Mouse (Mus musculus) forebrain, embryonic 11.5 days (tissue): Measurements from ENCODE around the gene Shc1. TPM values are rescaled to one million over a fixed set of nuclear protein-coding genes. Genes with fewer than 3 reads are reported as not detected.
A peak's percentile ranks its signal among the peaks of the same experiment; 100 is the strongest.

ENCODE experiments used
- ATAC-seq: fragments of 200-750 bp; cut with Nextera tagmentation; replicated peaks from 2 replicates; pipeline ENCODE4 v1.8.0; 2017; ENCODE audit warnings: moderate TSS enrichment; ENCODE audit not compliant: low FRiP score
- DNase-seq: peaks from one replicate; pipeline ENCODE4 v3.0.0-alpha.2; 2017; ENCODE audit warnings: low spot score
- H3K27ac ChIP-seq: fragments of 300-500 bp; sonication (generic); 2 replicates; pipeline ENCODE4 v1.5.1; 2014; ENCODE audit warnings: low read depth, low read length
- H3K27me3 ChIP-seq: fragments of 300-500 bp; sonication (generic); 2 replicates; pipeline ENCODE4 v1.6.1; 2014; ENCODE audit warnings: mild to moderate bottlenecking, low read length, mixed read lengths; ENCODE audit not compliant: control insufficient read depth, insufficient read depth
- H3K36me3 ChIP-seq: fragments of 300-500 bp; sonication (generic); 2 replicates; pipeline ENCODE4 v1.6.1; 2014; ENCODE audit warnings: mild to moderate bottlenecking, low read length, moderate library complexity, mixed read lengths; ENCODE audit not compliant: control insufficient read depth, insufficient read depth
- H3K4me1 ChIP-seq: fragments of 300-500 bp; sonication (generic); replicated peaks from 2 replicates; pipeline ENCODE4 v1.6.1; 2014; ENCODE audit warnings: low read length, mixed read lengths; ENCODE audit not compliant: control insufficient read depth, insufficient read depth
- H3K4me2 ChIP-seq: fragments of 300-500 bp; sonication (generic); 2 replicates; pipeline ENCODE4 v1.6.1; 2014; ENCODE audit warnings: low read depth, mild to moderate bottlenecking, low read length, moderate library complexity, mixed read lengths; ENCODE audit not compliant: severe bottlenecking
- H3K4me3 ChIP-seq: fragments of 300-500 bp; sonication (generic); 2 replicates; pipeline ENCODE4 v1.5.1; 2014; ENCODE audit warnings: low read depth, low read length
- H3K9ac ChIP-seq: fragments of 300-500 bp; sonication (generic); 2 replicates; pipeline ENCODE4 v1.6.1; 2014; ENCODE audit warnings: low read length
- H3K9me3 ChIP-seq: fragments of 300-500 bp; sonication (generic); 2 replicates; pipeline ENCODE4 v1.6.1; 2016; ENCODE audit warnings: low read length, mixed read lengths; ENCODE audit not compliant: control insufficient read depth
- WGBS: fragments of 180-500 bp; shearing (Covaris S2); extraction: QIAGEN DNeasy Blood & Tissue Kit; methylation state at CpG from one replicate; pipeline ENCODE4 v1.1.7; 2014; 5-methylcytosine and 5-hydroxymethylcytosine counted together
- polyA plus RNA-seq: library from polyadenylated mRNA; unstranded; fragments of >200 nt; fragmentation: Nextera tagmentation; extraction: Ambion mirVana; gene quantifications from 2 replicates; pipeline ENCODE4 v1.2.1, GENCODE M21; 2014

The Shc1 gene
- polyA plus RNA-seq, 1 experiment from 2014 or later: 31.6 TPM

- Histone ChIP-seq H3K9me3 (no peaks in the 10 kb centered on the region), H3K4me2 (no peak overlapping the region), H3K27me3 (peaks cover 2% of the 10 kb centered on the region), H3K4me3 (no peak overlapping the region), H3K9ac (no peak overlapping the region), H3K4me1 (peaks cover 25% of the 10 kb centered on the region; the same call in 1 of the 2 replicates), H3K36me3 (no peaks in the 10 kb centered on the region), H3K27ac (no peak overlapping the region)
- 79% methylated on average over 11 of the region's 11 CpGs for WGBS
- DNase-seq: no peak
- ATAC-seq: no peak
These were observed 29.9 kb upstream of the Shc1 start for GRCm38 (mm10) chr3:89388134-89388881.

GRCm38 (mm10) chr3:89388901-89389740 is 29.1 kb upstream of the Shc1 start:
- Histone ChIP-seq H3K36me3 (no peaks in the 10 kb centered on the region), H3K4me1 (peaks cover 27% of the 10 kb centered on the region; the same call in 1 of the 2 replicates), H3K27me3 (peaks cover 2% of the 10 kb centered on the region), H3K4me3 (no peak overlapping the region), H3K4me2 (no peak overlapping the region), H3K27ac (no peak overlapping the region), H3K9me3 (no peaks in the 10 kb centered on the region), H3K9ac (no peak overlapping the region)
- WGBS: 68% methylated on average over 6 of the region's 6 CpGs
- no peak for ATAC-seq
- DNase-seq: no peak

GRCm38 (mm10) chr3:89390111-89390515 is 28.1 kb upstream of the Shc1 start:
- H3K9ac ChIP-seq: no peak overlapping the region
- H3K9me3 ChIP-seq: no peaks in the 10 kb centered on the region
- no peak overlapping the region for H3K4me2 ChIP-seq
- WGBS: 60% methylated on average over 4 of the region's 5 CpGs
- ATAC-seq (no peak), DNase-seq (no peak)
- peaks cover 25% of the 10 kb centered on the region; the same call in 1 of the 2 replicates for H3K4me1 ChIP-seq
- no peak overlapping the region for H3K27ac ChIP-seq
- no peaks in the 10 kb centered on the region for H3K36me3 ChIP-seq
- H3K4me3 ChIP-seq: no peak overlapping the region
- peaks cover 2% of the 10 kb centered on the region for H3K27me3 ChIP-seq

- Histone ChIP-seq H3K27ac (no peak overlapping the region), H3K27me3 (peaks cover 2% of the 10 kb centered on the region), H3K36me3 (no peaks in the 10 kb centered on the region), H3K9me3 (no peaks in the 10 kb centered on the region), H3K9ac (peak overlapping the region; percentile 65), H3K4me3 (peak overlapping the region; percentile 48), H3K4me2 (peak overlapping the region; percentile 99), H3K4me1 (peaks cover 33% of the 10 kb centered on the region)
- no peak for ATAC-seq
- 17% methylated on average over 19 of the region's 19 CpGs for WGBS
- DNase-seq: no peak
These were observed 27.3 kb upstream of the Shc1 start for GRCm38 (mm10) chr3:89390699-89391662.

DNA sequence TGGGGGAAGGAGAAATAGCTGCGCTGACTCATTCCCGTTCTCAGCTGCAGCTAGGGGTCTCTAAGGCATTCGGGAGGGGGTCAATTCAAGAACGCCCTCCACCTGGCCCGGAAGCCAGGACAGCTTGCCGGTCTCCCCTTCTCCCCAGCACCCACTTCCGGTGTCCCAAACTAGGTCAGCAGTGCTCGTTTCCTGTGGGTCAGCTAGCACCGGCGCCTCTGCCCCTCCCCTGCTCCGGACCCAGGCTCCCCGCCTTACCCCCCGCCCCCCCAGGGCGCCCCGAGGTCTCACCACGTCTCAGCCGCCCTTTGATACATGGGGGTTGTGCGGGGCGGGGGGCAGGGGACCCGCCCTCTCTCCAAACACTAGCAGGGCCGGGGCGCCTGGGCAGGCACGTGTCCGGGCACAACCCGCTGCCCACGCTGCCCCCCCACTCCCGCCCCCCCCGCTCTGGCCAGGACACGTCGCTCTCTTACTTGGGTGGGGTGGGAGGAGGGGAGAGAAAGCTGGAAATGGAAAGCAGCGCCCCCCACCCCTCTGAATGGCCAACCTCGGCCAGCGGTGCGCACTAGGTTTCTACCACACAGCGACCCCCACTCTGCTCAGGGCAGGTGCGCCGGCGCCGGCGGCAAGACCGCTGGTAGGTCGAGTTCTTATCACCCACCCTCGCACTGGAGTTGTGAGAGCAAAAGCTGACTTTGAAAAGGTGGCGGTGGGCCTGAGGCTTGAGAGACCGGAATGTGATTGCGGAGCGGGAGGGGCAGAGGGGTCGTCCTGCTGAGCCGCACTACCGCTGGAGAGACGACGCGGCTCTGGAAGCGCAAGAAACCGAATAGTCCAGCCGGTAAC is 26.4 kb upstream of the Shc1 start:
- peaks cover 2% of the 10 kb centered on the region for H3K27me3 ChIP-seq

DNA sequence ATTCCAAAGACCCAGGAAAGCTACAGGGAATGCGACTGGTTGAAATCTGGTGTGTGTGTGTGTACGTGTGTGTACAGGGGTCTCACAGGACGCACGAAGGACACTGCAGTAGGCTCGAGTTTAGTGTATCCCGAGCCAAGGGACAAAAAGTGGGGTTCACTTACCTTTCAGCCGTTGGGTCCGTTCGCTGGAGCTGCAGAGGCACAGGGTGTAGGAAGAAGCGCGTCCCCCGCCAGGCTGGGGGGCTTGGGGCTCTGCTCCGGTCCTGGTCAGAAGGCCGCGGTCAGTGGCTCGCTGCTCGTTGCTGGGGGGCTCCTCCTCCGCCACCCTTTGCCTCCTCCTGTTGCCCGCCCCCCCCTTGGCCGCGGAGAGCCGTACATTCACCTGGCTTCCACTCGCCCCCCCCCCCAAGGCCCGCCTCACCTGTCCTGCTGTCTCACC is 25.4 kb upstream of the Shc1 start:
- Histone ChIP-seq H3K9ac (peak overlapping the region; percentile 65), H3K36me3 (no peaks in the 10 kb centered on the region), H3K27me3 (peaks cover 2% of the 10 kb centered on the region), H3K4me1 (peaks cover 36% of the 10 kb centered on the region), H3K4me2 (peak overlapping the region; percentile 99), H3K4me3 (peak overlapping the region; percentile 48), H3K9me3 (no peaks in the 10 kb centered on the region), H3K27ac (no peak overlapping the region)
- DNase-seq: no peak
- WGBS: 0% methylated on average over 20 of the region's 24 CpGs
- no peak for ATAC-seq

More for the DNA sequence above, 26.4 kb upstream of the Shc1 start:
- Histone ChIP-seq H3K4me1 (peaks cover 36% of the 10 kb centered on the region), H3K4me3 (peak overlapping the region; percentile 48), H3K9me3 (no peaks in the 10 kb centered on the region), H3K27ac (no peak overlapping the region), H3K36me3 (no peaks in the 10 kb centered on the region), H3K4me2 (peak overlapping the region; percentile 99), H3K9ac (peak overlapping the region; percentile 65)
- ATAC-seq: no peak
- WGBS: under 1% methylated on average over 55 of the region's 56 CpGs
- DNase-seq: peak; percentile 74

- under 1% methylated on average over 15 of the region's 15 CpGs for WGBS
- ATAC-seq (peak; percentile 94), DNase-seq (peak; percentile 98)
- Histone ChIP-seq H3K27me3 (peaks cover 2% of the 10 kb centered on the region), H3K36me3 (no peaks in the 10 kb centered on the region), H3K4me1 (peaks cover 36% of the 10 kb centered on the region), H3K9ac (peak overlapping the region; percentile 55), H3K9me3 (no peaks in the 10 kb centered on the region), H3K4me2 (peak overlapping the region; percentile 99), H3K27ac (peak overlapping the region; percentile 71), H3K4me3 (peak overlapping the region; percentile 48)
These were observed 24.6 kb upstream of the Shc1 start for GRCm38 (mm10) chr3:89393605-89394004.
